20 mouse cellular contexts compared by ENCODE assay signal in the genomic region with DNA sequence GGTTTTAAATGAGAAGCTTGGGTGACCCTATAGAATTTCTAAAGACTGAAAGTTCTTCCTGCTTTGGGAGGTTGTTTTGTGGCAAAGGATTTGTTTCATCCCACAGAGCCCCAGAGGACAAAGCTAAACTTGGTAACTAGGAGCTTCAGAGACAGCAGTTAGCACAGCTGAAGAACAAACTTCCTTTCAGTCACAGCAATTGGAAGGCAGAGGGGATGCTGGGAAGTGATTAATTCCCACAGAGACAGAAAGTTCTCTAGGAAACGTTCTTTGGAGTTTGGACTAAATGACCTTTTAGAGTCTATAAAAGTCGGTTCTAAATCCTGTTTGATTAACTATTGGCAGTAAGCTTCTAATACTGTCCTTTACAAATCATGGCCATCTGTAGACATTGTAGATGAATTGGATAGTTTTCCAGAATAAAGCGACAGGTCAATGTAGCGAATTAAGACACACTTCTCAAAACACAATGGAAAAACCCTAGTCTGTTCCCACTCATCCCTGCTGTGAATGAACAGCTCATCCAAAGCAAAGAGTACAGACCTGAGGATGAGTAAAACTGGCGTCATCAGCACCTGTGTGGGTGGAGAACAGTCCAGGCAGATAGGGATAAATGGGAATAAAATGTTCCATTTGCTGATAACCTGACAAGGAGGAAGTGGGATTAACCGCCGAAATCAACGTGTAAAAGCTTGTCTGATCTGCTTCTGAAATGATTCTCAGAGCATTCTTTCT. TPM values are rescaled to one million over a fixed set of nuclear protein-coding genes. Genes with fewer than 3 reads are reported as not detected.
DNase-seq lines count a peak whose midpoint lies in the region; TF ChIP-seq lines count a peak whose summit lies in the region.
"Had no signal": no experiment of that assay in that cellular context is flagged by ENCODE, and none has a peak within 500 bp of the region (broad histone marks: within the 10 kb centered on the region; RNA-seq: fewer than 3 reads in every experiment).

No protein-coding gene starts in this region.

- TF ChIP-seq CTCF in heart, adult 2 months (IDR thresholded peaks at IDR 0.05): no peak

- no peak for TF ChIP-seq POLR2A in heart, adult 2 months (IDR thresholded peaks at IDR 0.05; ENCODE audit: insufficient read depth, low read depth, low read length)

- H3K27me3 ChIP-seq in heart, adult 2 months (ENCODE audit: control insufficient read depth, insufficient read depth, low read length): no peaks in the 10 kb centered on the region
- H3K27me3 ChIP-seq: embryonic facial prominence, embryonic 13.5 days; heart, embryonic 15.5 days; intestine, embryonic 15.5 days; limb, embryonic 13.5 days had no signal

- intact Hi-C loops in heart, adult 2 months (cut with DNase I): no loop called here
- intact Hi-C loops in left cerebral cortex, postnatal 4 days (cut with DNase I): no loop called here

- peaks cover 2% of the 10 kb centered on the region; the same call in 1 of the 2 replicates for H3K79me2 ChIP-seq in heart, adult 2 months (replicated peaks; ENCODE audit: control insufficient read depth, insufficient read depth, low read length)

- TF ChIP-seq EP300 in heart, adult 2 months (IDR thresholded peaks at IDR 0.05; ENCODE audit: insufficient read depth, low read depth, low read length): no peak

- H3K4me1 ChIP-seq in heart, adult 2 months (ENCODE audit: control insufficient read depth, insufficient read depth, low read length): peaks cover 3% of the 10 kb centered on the region
- H3K4me1 ChIP-seq: embryonic facial prominence, embryonic 13.5 days; heart, embryonic 15.5 days; intestine, embryonic 15.5 days; limb, embryonic 13.5 days had no signal

- 62% methylated on average over 8 of the region's 8 CpGs for WGBS in heart, adult 2 months

- DNase-seq in heart, adult 11 months: peak; percentile 81
- no peak for DNase-seq in heart, adult 2 months
- DNase-seq in left cerebral cortex, adult 18-20 months (ENCODE audit: low spot score in 2 of 2): peak; percentile 69 to 78
- DNase-seq in left cerebral cortex, postnatal 4 days: no peak
- peak; percentile 45 for DNase-seq in R1 (ENCODE audit: low read depth, low spot score)
- peak; percentile 77 for DNase-seq in gonadal fat pad, adult 2 months (ENCODE audit: low read depth)
- DNase-seq in urinary bladder, adult 18-20 months (ENCODE audit: low spot score in 2 of 2): no peak
- DNase-seq in lung, postnatal 14 days: no peak
- DNase-seq: adrenal gland, adult 2 months; kidney, postnatal 4 days; lung, postnatal 36 days; thymus, adult 2 months had no signal

- H3K9ac ChIP-seq in heart, adult 2 months (ENCODE audit: low read depth, low read length): no peak overlapping the region
- H3K9ac ChIP-seq: embryonic facial prominence, embryonic 13.5 days; heart, embryonic 15.5 days; intestine, embryonic 15.5 days; limb, embryonic 13.5 days had no signal

- no peak overlapping the region for H3K27ac ChIP-seq in heart, adult 2 months
- H3K27ac ChIP-seq: embryonic facial prominence, embryonic 13.5 days; forebrain, embryonic 10.5 days; heart, embryonic 15.5 days; intestine, embryonic 15.5 days; limb, embryonic 13.5 days; midbrain, embryonic 10.5 days had no signal

- H3K4me3 ChIP-seq in heart, adult 2 months: no peak overlapping the region
- H3K4me3 ChIP-seq: embryonic facial prominence, embryonic 13.5 days; forebrain, embryonic 10.5 days; heart, embryonic 15.5 days; intestine, embryonic 15.5 days; limb, embryonic 13.5 days; midbrain, embryonic 10.5 days had no signal

- no peaks in the 10 kb centered on the region for H3K36me3 ChIP-seq in heart, adult 2 months (ENCODE audit: control insufficient read depth, insufficient read depth, low read length)
- H3K36me3 ChIP-seq: embryonic facial prominence, embryonic 13.5 days; forebrain, embryonic 10.5 days; G1E; heart, embryonic 15.5 days; intestine, embryonic 15.5 days; limb, embryonic 13.5 days had no signal

RNA-seq across cellular contexts. Expression of gene Cpe, which starts 58.6 kb away (rescaled TPM):
- total RNA-seq in heart, adult 2 months (2021): 100 to 1,000 TPM; 241 to 256 TPM
- 112 and 149 TPM in 2 replicates for polyA plus RNA-seq in heart, adult 2 months (2012; rRNA removed)
- total RNA-seq in left cerebral cortex, adult 18-20 months (2021): 1,000 to 10,000 TPM; 1,840 to 1,955 TPM
- total RNA-seq in left cerebral cortex, postnatal 4 days (2021): 100 to 1,000 TPM; 839 to 915 TPM
- polyA plus RNA-seq in gonadal fat pad, adult 2 months (2012; rRNA removed): 41.7 and 81.3 TPM in 2 replicates
- total RNA-seq: common myeloid progenitor, adult 5-6 weeks had no signal
- polyA plus RNA-seq: G1E had no signal

Comparison
In these comparisons a context has a peak if more than half of its experiments do, and no peak if none do; other contexts are left out.
1. DNase-seq: peak in heart, adult 11 months (single experiment), left cerebral cortex, adult 18-20 months (2 of 2), R1 (single experiment) and gonadal fat pad, adult 2 months (single experiment); none in heart, adult 2 months (0 of 2), left cerebral cortex, postnatal 4 days (single experiment), urinary bladder, adult 18-20 months (0 of 2) and lung, postnatal 14 days (single experiment).